Mouse (Mus musculus): ENCODE measurements around the gene Myct1.

GRCm38 (mm10) chr10:5548651-5549050, 44.9 kb upstream of the Myct1 start:
- TF ChIP-seq GATA1 (IDR thresholded peaks at IDR 0.05; ENCODE audit: borderline replicate concordance, low read length) (no peak; the same call in 2 of the 3 replicates), FLI1 (IDR thresholded peaks at IDR 0.05; ENCODE audit: low read length) (peak; percentile 29; the same call in 1 of the 2 replicates)
